Mouse (Mus musculus) olfactory bulb, adult 2 months (tissue): ENCODE results near the gene Gm20825.
"Not testable (repeated sequence)": the region's sequence is repeated elsewhere in the genome, so short reads cannot be mapped to it uniquely, and the experiment has no call there.

Experiments
- CTCF ChIP-seq: fragments of 200-500 bp; IDR thresholded peaks from 2 replicates; pipeline ENCODE4 v1.5.1; 2012; ENCODE audit warnings: low read depth, mild to moderate bottlenecking, low read length, moderate library complexity; ENCODE audit not compliant: insufficient read depth
- POLR2A ChIP-seq: fragments of 200-500 bp; IDR thresholded peaks from 2 replicates; pipeline ENCODE4 v1.6.1; 2012; ENCODE audit warnings: mild to moderate bottlenecking, low read depth, low read length, moderate library complexity; ENCODE audit not compliant: insufficient read depth

DNA sequence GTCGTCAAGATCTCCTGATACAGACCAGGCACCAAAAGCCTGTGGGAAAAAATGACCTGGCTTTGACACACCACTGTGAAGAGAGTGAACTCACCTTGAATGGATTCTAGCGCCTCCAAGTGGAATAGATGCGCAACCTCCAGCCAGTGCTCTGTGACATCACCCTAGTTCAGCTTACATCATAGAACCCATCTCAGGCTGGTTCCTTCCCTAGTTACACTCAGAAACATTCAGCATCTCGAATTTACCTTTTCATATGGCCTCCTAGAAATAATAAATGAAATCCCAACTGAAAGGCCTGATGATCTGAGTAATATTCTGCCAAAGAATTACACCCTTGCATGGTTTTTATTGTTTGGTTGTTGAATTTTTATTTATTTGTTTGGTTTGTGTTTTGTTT, at the start of gene Gm20825:
- TF ChIP-seq CTCF, POLR2A: not testable (repeated sequence)
